Mouse (Mus musculus) urinary bladder, adult 2 months (tissue): Measurements from ENCODE around the gene Dab1. TPM values are rescaled to one million over a fixed set of nuclear protein-coding genes. Genes with fewer than 3 reads are reported as not detected.

Experiments used
- DNase-seq: peaks from one replicate; pipeline ENCODE4 v3.0.0; 2022; ENCODE audit warnings: low spot score
- polyA plus RNA-seq: library from polyadenylated mRNA; depleted of rRNA; stranded (reverse); fragments of >200 nt; gene quantifications from 2 replicates; pipeline ENCODE4 v1.2.3, GENCODE M21; 2012

Gene Dab1
- polyA plus RNA-seq, 1 experiment: 2.6 TPM

GRCm38 (mm10) chr4:104111614-104112013 lies 492.5 kb downstream of the Dab1 start:
- DNase-seq: no peak

GRCm38 (mm10) chr4:104113209-104114005 lies 494.2 kb downstream of the Dab1 start:
- no peak for DNase-seq

- DNase-seq: no peak
Observed at GRCm38 (mm10) chr4:104114006-104114361, 494.8 kb downstream of the Dab1 start.

- no peak for DNase-seq
Observed at GRCm38 (mm10) chr4:104120108-104120507, 500.9 kb downstream of the Dab1 start.

- DNase-seq: no peak
Observed at GRCm38 (mm10) chr4:104121959-104122358, 502.8 kb downstream of the Dab1 start.

GRCm38 (mm10) chr4:104122364-104122763 lies 503.2 kb downstream of the Dab1 start:
- DNase-seq: no peak

- DNase-seq: no peak
Observed at GRCm38 (mm10) chr4:104153637-104154036, 534.5 kb downstream of the Dab1 start.

- DNase-seq: no peak
Observed at GRCm38 (mm10) chr4:104178067-104178466, 558.9 kb downstream of the Dab1 start.

- DNase-seq: no peak
Observed at GRCm38 (mm10) chr4:104186311-104186710, 567.2 kb downstream of the Dab1 start.

- no peak for DNase-seq
Observed at GRCm38 (mm10) chr4:104198635-104199034, 579.5 kb downstream of the Dab1 start.

GRCm38 (mm10) chr4:104201686-104202085 lies 582.5 kb downstream of the Dab1 start:
- no peak for DNase-seq

- no peak for DNase-seq
Observed at GRCm38 (mm10) chr4:104204047-104204446, 584.9 kb downstream of the Dab1 start.

GRCm38 (mm10) chr4:104206639-104207038 lies 587.5 kb downstream of the Dab1 start:
- DNase-seq: no peak

- DNase-seq: no peak
Observed at GRCm38 (mm10) chr4:104209081-104209480, 589.9 kb downstream of the Dab1 start.

GRCm38 (mm10) chr4:104210796-104211195 lies 591.6 kb downstream of the Dab1 start:
- no peak for DNase-seq

GRCm38 (mm10) chr4:104211531-104212455 lies 592.6 kb downstream of the Dab1 start:
- DNase-seq: no peak

GRCm38 (mm10) chr4:104214724-104215123 lies 595.6 kb downstream of the Dab1 start:
- DNase-seq: no peak

GRCm38 (mm10) chr4:104217336-104217735 lies 598.2 kb downstream of the Dab1 start:
- no peak for DNase-seq

GRCm38 (mm10) chr4:104218765-104219164 lies 599.6 kb downstream of the Dab1 start:
- no peak for DNase-seq

GRCm38 (mm10) chr4:104220099-104220498 lies 600.9 kb downstream of the Dab1 start:
- DNase-seq: no peak

GRCm38 (mm10) chr4:104229296-104229695 lies 610.1 kb downstream of the Dab1 start:
- DNase-seq: no peak

- no peak for DNase-seq
Observed at GRCm38 (mm10) chr4:104246506-104246905, 627.3 kb downstream of the Dab1 start.

- DNase-seq: no peak
Observed at GRCm38 (mm10) chr4:104249462-104249861, 630.3 kb downstream of the Dab1 start.
